Mouse (Mus musculus) macrophage (primary cell): ENCODE data around the gene Phip. TPM values are rescaled to one million over a fixed set of nuclear protein-coding genes. Genes with fewer than 3 reads are reported as not detected.

Experiments
- H3K27ac ChIP-seq: fragments of 350-480 bp; formaldehyde crosslinking; 2 replicates; pipeline ENCODE4 v1.9.0; 2021
- H3K36me3 ChIP-seq: fragments of 350-480 bp; formaldehyde crosslinking; 2 replicates; pipeline ENCODE4 v1.9.0; 2021; ENCODE audit errors: inconsistent target
- H3K4me3 ChIP-seq: fragments of 350-480 bp; formaldehyde crosslinking; 2 replicates; pipeline ENCODE4 v1.9.0; 2021; ENCODE audit errors: inconsistent target
- H3K79me2 ChIP-seq: fragments of 350-480 bp; formaldehyde crosslinking; 2 replicates; pipeline ENCODE4 v1.9.0; 2021; ENCODE audit errors: inconsistent target
- WGBS: methylation state at CpG from one replicate; pipeline ENCODE4 v1.1.7; 2026; ENCODE audit warnings: inconsistent platforms; ENCODE audit not compliant: missing documents; 5-methylcytosine and 5-hydroxymethylcytosine counted together
- polyA plus RNA-seq: library from polyadenylated mRNA; stranded (reverse); fragments of 250-400 nt; gene quantifications from 3 replicates; pipeline ENCODE4 v1.2.4, GENCODE M21; 2018; ENCODE audit warnings: inconsistent platforms

Gene Phip
- polyA plus RNA-seq, 1 experiment from 2014 or later, result 12.0 TPM

DNA sequence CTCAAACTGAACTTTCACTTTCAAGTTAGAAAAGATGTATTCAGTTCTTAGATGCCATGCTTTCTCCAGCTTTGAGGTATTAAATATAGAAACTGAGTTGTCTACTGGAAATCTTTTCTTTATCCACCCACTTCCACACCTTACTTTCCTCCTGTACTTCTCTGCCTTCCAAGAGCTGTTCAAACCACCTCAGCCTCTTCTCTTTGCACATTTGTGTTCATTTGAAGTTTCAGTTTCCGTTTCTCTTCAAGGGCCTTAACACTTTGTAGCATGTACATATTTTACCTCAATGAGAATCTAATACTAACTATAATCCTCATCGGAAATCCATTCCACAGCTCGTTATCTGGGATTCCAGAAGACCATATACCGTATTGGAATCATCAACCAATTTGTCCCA lies 11.3 kb downstream of the Phip start:
- Histone ChIP-seq H3K36me3 (peaks cover 29% of the 10 kb centered on the region), H3K79me2 (peaks cover 98% of the 10 kb centered on the region), H3K27ac (no peak overlapping the region), H3K4me3 (no peak overlapping the region)
- 87% methylated on average over 4 of the region's 4 CpGs for WGBS

GRCm38 (mm10) chr9:82961352-82961751 lies 14.0 kb downstream of the Phip start:
- no peak overlapping the region for H3K4me3 ChIP-seq
- 93% methylated on average over 2 of the region's 2 CpGs for WGBS
- H3K27ac ChIP-seq, result no peak overlapping the region

DNA sequence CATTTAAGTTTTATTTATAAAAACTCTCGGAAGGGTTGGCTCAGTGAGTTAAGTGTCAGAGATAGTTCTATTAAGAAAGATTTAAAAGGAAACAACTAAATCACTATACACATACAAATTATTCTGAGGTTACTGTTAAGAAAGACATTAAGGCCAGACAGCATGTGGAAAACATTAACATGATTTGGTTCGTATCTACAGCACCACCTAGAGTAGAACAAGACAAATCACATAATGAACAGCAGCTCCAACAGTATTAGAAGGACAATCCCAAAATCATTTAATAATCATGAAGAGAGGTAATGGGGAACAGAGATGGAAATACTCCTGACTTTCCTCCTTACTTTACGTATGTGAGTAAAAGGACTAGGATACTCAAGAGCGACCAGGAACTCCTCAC lies 20.0 kb downstream of the Phip start:
- WGBS, result 84% methylated on average over 4 of the region's 4 CpGs
- no peak overlapping the region for H3K4me3 ChIP-seq

More at GRCm38 (mm10) chr9:82961352-82961751, 14.0 kb downstream of the Phip start:
- Histone ChIP-seq H3K79me2 (peaks cover 96% of the 10 kb centered on the region), H3K36me3 (peaks cover 43% of the 10 kb centered on the region)

DNA sequence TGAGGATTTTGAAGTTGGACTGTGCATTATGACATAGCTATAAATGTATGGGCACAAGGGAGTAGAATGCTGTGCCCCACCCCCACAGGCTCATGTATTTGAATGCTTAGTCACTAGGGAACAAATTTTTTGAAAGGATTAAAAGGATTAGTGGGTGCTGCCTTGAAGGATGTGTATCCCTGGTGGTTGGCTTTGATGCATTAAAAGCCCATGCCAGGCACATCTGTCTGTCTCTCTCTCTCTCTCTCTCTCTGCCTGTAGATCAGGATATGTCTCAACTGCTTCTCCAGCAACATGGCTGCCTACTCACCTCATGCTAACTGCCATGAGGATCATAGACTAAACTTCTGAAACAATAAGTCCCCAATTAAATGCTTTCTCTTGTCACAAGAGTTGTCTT lies 23.0 kb downstream of the Phip start:
- Histone ChIP-seq H3K27ac (no peak overlapping the region), H3K36me3 (peaks cover 19% of the 10 kb centered on the region), H3K79me2 (peaks cover 100% of the 10 kb centered on the region), H3K4me3 (no peak overlapping the region)

More for the DNA sequence above, 20.0 kb downstream of the Phip start:
- Histone ChIP-seq H3K27ac (no peak overlapping the region), H3K79me2 (peaks cover 97% of the 10 kb centered on the region), H3K36me3 (peaks cover 37% of the 10 kb centered on the region)

- Histone ChIP-seq H3K79me2 (peaks cover 100% of the 10 kb centered on the region), H3K36me3 (peaks cover 10% of the 10 kb centered on the region), H3K4me3 (no peak overlapping the region), H3K27ac (no peak overlapping the region)
- 96% methylated on average over 2 of the region's 2 CpGs for WGBS
Observed at GRCm38 (mm10) chr9:82951435-82952004, 23.8 kb downstream of the Phip start.

DNA sequence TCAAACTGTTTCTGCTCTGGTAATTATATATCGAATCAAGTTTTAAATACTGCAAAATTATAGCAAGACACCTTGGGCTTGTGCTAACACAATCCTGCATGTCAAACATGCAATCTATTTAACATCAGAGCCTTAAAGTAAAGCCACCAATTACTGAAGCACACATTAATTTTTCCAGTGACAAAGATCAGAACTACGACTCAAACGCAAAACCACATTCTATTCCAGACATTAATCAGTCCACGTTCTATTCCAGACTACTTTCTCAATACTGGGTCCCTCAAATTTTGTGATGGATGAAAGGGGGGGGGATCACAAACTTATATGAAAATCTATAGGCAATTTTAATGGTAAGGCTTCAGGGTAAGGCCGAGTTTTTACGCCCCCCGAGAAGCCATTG lies 68.1 kb downstream of the Phip start:
- WGBS, result 94% methylated on average over 7 of the region's 7 CpGs
- Histone ChIP-seq H3K4me3 (no peak overlapping the region), H3K79me2 (no peaks in the 10 kb centered on the region), H3K27ac (no peak overlapping the region), H3K36me3 (peaks cover 62% of the 10 kb centered on the region)

- Histone ChIP-seq H3K36me3 (peaks cover 59% of the 10 kb centered on the region), H3K79me2 (no peaks in the 10 kb centered on the region), H3K4me3 (no peak overlapping the region), H3K27ac (no peak overlapping the region)
Observed at GRCm38 (mm10) chr9:82888645-82889044, 86.7 kb downstream of the Phip start.

DNA sequence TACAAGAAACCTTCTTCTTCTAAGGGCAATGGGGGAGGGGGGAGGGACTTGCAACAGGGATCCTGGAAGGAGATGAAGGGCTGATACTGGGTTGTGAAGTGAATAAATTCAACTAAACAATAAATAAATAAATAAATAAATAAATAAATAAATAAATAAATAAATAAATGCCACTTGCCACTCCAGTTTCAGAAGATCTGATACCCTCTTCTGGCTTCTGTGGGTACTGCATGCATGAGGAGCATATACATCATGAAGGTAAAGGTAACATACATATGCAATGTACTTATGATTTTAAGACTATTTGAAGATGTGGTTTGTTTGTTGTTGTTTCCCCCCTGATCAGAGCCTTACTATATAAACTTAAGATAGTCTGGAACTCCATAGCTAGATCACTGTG lies 91.1 kb downstream of the Phip start:
- Histone ChIP-seq H3K36me3 (peaks cover 84% of the 10 kb centered on the region), H3K27ac (no peak overlapping the region), H3K79me2 (no peaks in the 10 kb centered on the region), H3K4me3 (no peak overlapping the region)

DNA sequence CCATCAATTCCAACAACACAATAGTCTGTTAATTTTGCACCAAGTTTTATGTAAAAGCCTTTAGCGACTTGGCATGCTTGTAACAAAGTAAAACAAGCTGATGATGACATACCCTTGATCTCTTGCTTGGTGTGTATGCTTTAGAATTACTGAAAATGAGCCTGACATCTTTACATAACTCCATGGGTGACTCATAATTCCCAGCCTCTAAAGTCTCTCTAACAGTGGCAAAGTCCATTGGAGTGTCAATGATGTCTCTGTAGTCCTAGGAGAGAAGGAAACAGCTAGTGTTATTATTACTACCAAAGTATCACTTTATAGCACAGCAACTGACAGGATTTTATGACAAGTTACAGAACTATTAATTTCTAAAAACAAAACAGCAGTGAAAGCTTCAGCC lies 98.2 kb downstream of the Phip start:
- Histone ChIP-seq H3K36me3 (peaks cover 84% of the 10 kb centered on the region), H3K4me3 (no peak overlapping the region), H3K27ac (no peak overlapping the region), H3K79me2 (no peaks in the 10 kb centered on the region)
- WGBS, result 88% methylated on average over 1 of the region's 1 CpGs

- H3K27ac ChIP-seq, result no peak overlapping the region
- peaks cover 29% of the 10 kb centered on the region; the same call in 1 of the 2 replicates for H3K36me3 ChIP-seq
- no peaks in the 10 kb centered on the region for H3K79me2 ChIP-seq
- no peak overlapping the region for H3K4me3 ChIP-seq
- 97% methylated on average over 3 of the region's 3 CpGs for WGBS
Observed at GRCm38 (mm10) chr9:82867698-82868097, 107.6 kb downstream of the Phip start.

DNA sequence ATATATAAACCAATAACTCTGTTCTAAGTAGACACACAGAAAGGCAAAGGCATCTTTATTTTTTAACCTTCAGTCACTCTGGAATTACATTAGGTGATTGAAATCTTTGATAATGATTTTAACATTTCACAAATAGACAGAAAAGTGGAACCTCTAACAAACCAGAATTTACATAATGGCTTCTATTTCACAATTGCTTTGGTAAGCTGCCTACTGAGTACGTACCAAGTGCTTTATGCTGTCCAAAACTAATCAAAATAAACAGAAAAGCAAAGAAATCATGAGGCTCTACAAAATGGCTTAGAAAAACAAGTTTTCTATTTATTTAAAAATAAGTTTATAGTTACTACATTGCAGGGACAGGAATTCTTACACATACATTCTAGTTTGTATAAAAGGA lies 109.2 kb downstream of the Phip start:
- no peak overlapping the region for H3K4me3 ChIP-seq
- H3K27ac ChIP-seq, result no peak overlapping the region
- 100% methylated on average over 1 of the region's 1 CpGs for WGBS
- H3K36me3 ChIP-seq, result peaks cover 19% of the 10 kb centered on the region; the same call in 1 of the 2 replicates
- no peaks in the 10 kb centered on the region for H3K79me2 ChIP-seq

GRCm38 (mm10) chr9:82861775-82862430 lies 113.4 kb downstream of the Phip start:
- Histone ChIP-seq H3K79me2 (no peaks in the 10 kb centered on the region), H3K36me3 (0 out of 2 replicates have a peak, but pooled peaks cover 7% of the 10 kb centered on the region), H3K4me3 (no peak overlapping the region), H3K27ac (no peak overlapping the region)
- 88% methylated on average over 3 of the region's 3 CpGs for WGBS

DNA sequence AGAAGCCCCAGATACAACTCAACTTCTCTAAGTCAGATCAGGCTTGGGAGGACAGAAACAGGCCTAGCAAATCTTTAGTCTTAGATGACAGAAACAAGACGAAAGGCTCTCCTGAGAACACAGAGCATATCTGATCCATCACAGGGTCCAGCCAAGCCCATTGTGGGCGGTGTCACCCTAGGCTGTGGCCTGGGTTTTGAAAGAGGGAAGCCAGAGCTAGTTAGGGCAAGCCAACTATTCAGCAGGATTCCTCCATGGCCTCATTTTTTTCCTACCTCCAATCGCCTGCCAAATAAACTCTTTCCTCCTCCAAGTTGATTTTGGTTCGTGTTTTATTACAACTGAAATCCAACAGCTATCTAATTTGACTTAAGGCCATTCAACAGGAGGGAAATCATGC lies 114.0 kb downstream of the Phip start:
- H3K79me2 ChIP-seq, result no peaks in the 10 kb centered on the region
- 0 out of 2 replicates have a peak, but pooled peaks cover 5% of the 10 kb centered on the region for H3K36me3 ChIP-seq
- no peak overlapping the region for H3K4me3 ChIP-seq
- WGBS, result 90% methylated on average over 4 of the region's 4 CpGs
- no peak overlapping the region for H3K27ac ChIP-seq

DNA sequence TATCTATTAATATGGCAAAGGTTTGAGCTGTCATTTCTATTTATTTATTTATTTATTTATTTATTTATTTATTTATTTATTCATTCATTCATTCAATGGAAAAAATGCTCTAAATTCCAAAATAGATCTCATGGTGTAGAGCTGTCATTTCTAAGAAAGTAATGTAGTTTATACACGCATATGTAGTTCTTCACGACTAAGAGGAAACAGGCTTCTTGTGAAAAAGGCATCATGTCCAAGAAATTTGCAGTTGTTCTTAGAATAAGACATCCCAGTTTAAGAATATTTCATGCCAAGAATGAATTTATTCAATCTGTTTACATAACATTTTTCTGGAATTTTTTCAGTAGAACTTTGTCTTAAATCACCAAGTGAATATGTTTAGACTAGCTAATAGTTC lies 114.5 kb downstream of the Phip start:
- no peaks in the 10 kb centered on the region for H3K79me2 ChIP-seq
- H3K27ac ChIP-seq, result no peak overlapping the region
- no peak overlapping the region for H3K4me3 ChIP-seq
- no peaks in the 10 kb centered on the region for H3K36me3 ChIP-seq
- 90% methylated on average over 2 of the region's 2 CpGs for WGBS

DNA sequence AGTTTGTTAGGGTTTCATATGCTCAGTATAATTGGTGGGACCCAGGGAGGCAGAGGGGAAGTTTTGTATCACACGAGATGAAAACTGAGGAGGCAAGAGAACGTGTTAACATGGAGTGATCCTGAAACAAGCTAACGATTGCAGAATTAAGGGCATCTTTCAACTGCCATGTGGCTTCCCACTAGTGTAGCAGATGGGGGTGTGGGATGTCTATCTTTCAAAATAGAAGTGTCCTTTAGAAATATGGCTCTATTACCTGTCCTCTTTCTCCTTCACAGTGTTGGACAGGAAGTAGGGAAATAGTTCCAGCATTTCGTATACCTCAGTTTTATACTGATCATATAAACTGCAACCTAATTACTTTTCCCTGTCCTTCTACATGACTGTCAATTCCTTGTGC lies 119.1 kb downstream of the Phip start:
- no peaks in the 10 kb centered on the region for H3K79me2 ChIP-seq
- 83% methylated on average over 4 of the region's 4 CpGs for WGBS
- H3K4me3 ChIP-seq, result no peak overlapping the region
- H3K36me3 ChIP-seq, result no peaks in the 10 kb centered on the region
- no peak overlapping the region for H3K27ac ChIP-seq
